Mouse (Mus musculus): ENCODE measurements around the gene Tmem256. TPM values are rescaled to one million over a fixed set of nuclear protein-coding genes. Genes with fewer than 3 reads are reported as not detected.

The Tmem256 gene
- polyA plus RNA-seq, 1 experiment, result 99.3 TPM

DNA sequence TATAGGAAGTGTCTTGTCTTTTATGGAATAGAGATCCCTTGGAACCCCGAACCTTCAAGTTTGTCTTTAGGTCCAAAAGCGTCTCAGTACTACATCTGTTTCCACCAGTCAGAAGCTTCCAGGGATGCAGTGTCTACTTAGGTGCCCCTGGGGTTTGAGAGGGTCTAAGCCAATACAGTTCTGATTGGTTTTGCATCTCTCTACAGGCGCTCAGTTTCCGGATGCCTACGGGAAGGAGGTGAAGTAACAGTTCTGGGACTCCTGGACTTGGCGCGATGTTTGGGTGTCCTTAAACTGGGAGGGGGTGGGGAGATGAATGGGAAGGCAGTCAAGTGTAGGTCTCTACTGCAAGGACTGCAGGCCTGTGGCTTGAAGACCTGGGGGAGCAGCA, 395 bp downstream of the Tmem256 start:
- Histone ChIP-seq H3K4me3 (ENCODE audit: low read depth, low read length) (peak overlapping the region; percentile 76), H3K27ac (ENCODE audit: insufficient read depth, low read depth, low read length) (peak overlapping the region; percentile 63), H3K36me3 (ENCODE audit: control insufficient read depth, insufficient read depth, low read length) (no peaks in the 10 kb centered on the region), H3K27me3 (ENCODE audit: control insufficient read depth, insufficient read depth, low read length) (peaks cover 12% of the 10 kb centered on the region), H3K4me1 (ENCODE audit: control insufficient read depth, insufficient read depth, insufficient read length, low read length) (peaks cover 3% of the 10 kb centered on the region)
- TF ChIP-seq CTCF (IDR thresholded peaks at IDR 0.05; ENCODE audit: extremely low read depth, insufficient read length, insufficient replicate concordance, low read depth, low read length) (no peak), POLR2A (IDR thresholded peaks at IDR 0.05; ENCODE audit: low read depth, low read length) (no peak)
- under 1% methylated on average over 7 of the region's 7 CpGs for WGBS

GRCm38 (mm10) chr11:69846198-69846680, 7.9 kb downstream of the Tmem256 start, which contains the start of gene Plscr3:
TSS of gene Plscr3 (plus strand) at chr11:69846376.
- Histone ChIP-seq H3K4me1 (ENCODE audit: control insufficient read depth, insufficient read depth, insufficient read length, low read length) (peaks cover 15% of the 10 kb centered on the region), H3K27me3 (ENCODE audit: control insufficient read depth, insufficient read depth, low read length) (no peaks in the 10 kb centered on the region)
- TF ChIP-seq CTCF (IDR thresholded peaks at IDR 0.05; ENCODE audit: extremely low read depth, insufficient read length, insufficient replicate concordance, low read depth, low read length) (no peak), POLR2A (IDR thresholded peaks at IDR 0.05; ENCODE audit: low read depth, low read length) (peak; percentile 92)

GRCm38 (mm10) chr11:69846738-69847688, 8.7 kb downstream of the Tmem256 start:
- H3K4me3 ChIP-seq (ENCODE audit: low read depth, low read length), result peak overlapping the region; percentile 64
- H3K27me3 ChIP-seq (ENCODE audit: control insufficient read depth, insufficient read depth, low read length), result no peaks in the 10 kb centered on the region
- peaks cover 23% of the 10 kb centered on the region for H3K36me3 ChIP-seq (ENCODE audit: control insufficient read depth, insufficient read depth, low read length)
- H3K4me1 ChIP-seq (ENCODE audit: control insufficient read depth, insufficient read depth, insufficient read length, low read length), result peaks cover 15% of the 10 kb centered on the region
- 8% methylated on average over 37 of the region's 37 CpGs for WGBS
- TF ChIP-seq CTCF (IDR thresholded peaks at IDR 0.05; ENCODE audit: extremely low read depth, insufficient read length, insufficient replicate concordance, low read depth, low read length) (no peak), POLR2A (IDR thresholded peaks at IDR 0.05; ENCODE audit: low read depth, low read length) (no peak; the same call in 1 of the 2 replicates)
- no peak overlapping the region for H3K27ac ChIP-seq (ENCODE audit: insufficient read depth, low read depth, low read length)

More at GRCm38 (mm10) chr11:69846198-69846680, 7.9 kb downstream of the Tmem256 start, which contains the start of gene Plscr3:
- peak within 1 kb of the TSS; percentile 64 for H3K4me3 ChIP-seq (ENCODE audit: low read depth, low read length)
- peak within 1 kb of the TSS; percentile 85 for H3K27ac ChIP-seq (ENCODE audit: insufficient read depth, low read depth, low read length)
- under 1% methylated on average over 38 of the region's 38 CpGs for WGBS
- H3K36me3 ChIP-seq (ENCODE audit: control insufficient read depth, insufficient read depth, low read length), result peaks cover 16% of the 10 kb centered on the region

DNA sequence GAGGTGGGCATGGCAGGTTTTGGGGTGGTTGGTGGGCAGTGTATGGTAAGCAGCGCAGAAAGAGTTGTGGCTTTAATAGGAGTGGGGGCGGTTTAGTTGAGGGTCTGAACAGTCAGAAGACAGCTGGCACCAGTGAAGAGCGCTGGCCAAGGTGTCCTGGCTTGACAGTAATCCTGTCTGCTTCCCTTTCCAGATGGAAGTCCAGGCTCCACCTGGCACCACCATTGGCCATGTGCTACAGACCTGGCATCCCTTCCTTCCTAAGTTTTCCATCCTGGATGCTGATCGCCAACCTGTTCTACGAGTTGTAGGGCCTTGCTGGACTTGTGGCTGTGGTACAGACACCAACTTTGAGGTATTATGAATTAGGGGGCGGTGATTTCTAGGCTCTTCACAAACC, 9.7 kb downstream of the Tmem256 start:
- WGBS, result 93% methylated on average over 6 of the region's 6 CpGs
- H3K27ac ChIP-seq (ENCODE audit: insufficient read depth, low read depth, low read length), result no peak overlapping the region
- no peaks in the 10 kb centered on the region for H3K27me3 ChIP-seq (ENCODE audit: control insufficient read depth, insufficient read depth, low read length)
- TF ChIP-seq POLR2A (IDR thresholded peaks at IDR 0.05; ENCODE audit: low read depth, low read length) (no peak), CTCF (IDR thresholded peaks at IDR 0.05; ENCODE audit: extremely low read depth, insufficient read length, insufficient replicate concordance, low read depth, low read length) (no peak)
- no peak overlapping the region for H3K4me3 ChIP-seq (ENCODE audit: low read depth, low read length)
- peaks cover 15% of the 10 kb centered on the region for H3K4me1 ChIP-seq (ENCODE audit: control insufficient read depth, insufficient read depth, insufficient read length, low read length)
- H3K36me3 ChIP-seq (ENCODE audit: control insufficient read depth, insufficient read depth, low read length), result peaks cover 30% of the 10 kb centered on the region

DNA sequence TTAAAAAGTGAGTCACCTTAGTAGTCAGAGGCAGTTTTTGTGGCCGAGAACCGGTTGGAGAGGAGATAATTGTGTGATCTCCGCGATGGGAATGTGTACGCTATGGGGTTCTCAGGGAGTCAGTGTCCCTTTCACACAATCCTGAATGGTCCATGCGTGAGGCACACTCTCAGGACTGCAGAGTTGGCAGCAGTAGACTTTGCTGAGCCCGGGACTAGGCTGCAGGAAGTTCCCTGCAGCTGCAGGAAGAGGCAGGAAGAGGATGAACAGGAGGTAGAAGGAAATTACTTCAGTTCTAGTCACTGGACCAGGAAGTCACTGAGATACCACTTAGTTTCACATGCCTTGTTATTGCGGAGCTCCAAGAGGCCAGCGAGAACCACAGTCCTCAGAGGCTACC, 10.8 kb downstream of the Tmem256 start:
- 77% methylated on average over 9 of the region's 9 CpGs for WGBS
- peaks cover 16% of the 10 kb centered on the region for H3K4me1 ChIP-seq (ENCODE audit: control insufficient read depth, insufficient read depth, insufficient read length, low read length)
- peaks cover 34% of the 10 kb centered on the region for H3K36me3 ChIP-seq (ENCODE audit: control insufficient read depth, insufficient read depth, low read length)
- no peak overlapping the region for H3K4me3 ChIP-seq (ENCODE audit: low read depth, low read length)
- no peak overlapping the region for H3K27ac ChIP-seq (ENCODE audit: insufficient read depth, low read depth, low read length)
- TF ChIP-seq CTCF (IDR thresholded peaks at IDR 0.05; ENCODE audit: extremely low read depth, insufficient read length, insufficient replicate concordance, low read depth, low read length), result no peak
- no peak for TF ChIP-seq POLR2A (IDR thresholded peaks at IDR 0.05; ENCODE audit: low read depth, low read length)
- H3K27me3 ChIP-seq (ENCODE audit: control insufficient read depth, insufficient read depth, low read length), result no peaks in the 10 kb centered on the region

DNA sequence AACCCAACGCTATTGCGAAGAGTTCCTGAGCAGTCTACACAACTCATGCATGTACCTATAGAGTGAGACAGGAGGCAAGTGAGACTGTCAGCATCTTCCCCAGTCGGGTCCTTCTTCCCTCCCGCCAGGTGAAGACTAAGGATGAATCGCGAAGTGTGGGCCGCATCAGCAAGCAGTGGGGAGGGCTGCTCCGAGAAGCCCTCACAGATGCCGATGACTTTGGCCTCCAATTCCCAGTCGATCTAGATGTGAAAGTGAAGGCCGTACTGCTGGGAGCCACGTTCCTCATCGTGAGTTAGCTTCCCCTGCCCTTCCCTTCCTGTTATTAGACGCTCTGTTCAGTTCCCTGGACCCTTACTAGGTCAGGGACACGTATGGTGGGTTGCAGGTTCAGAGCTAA, 11.6 kb downstream of the Tmem256 start:
- 87% methylated on average over 15 of the region's 15 CpGs for WGBS
- H3K4me1 ChIP-seq (ENCODE audit: control insufficient read depth, insufficient read depth, insufficient read length, low read length), result peaks cover 16% of the 10 kb centered on the region
- H3K27ac ChIP-seq (ENCODE audit: insufficient read depth, low read depth, low read length), result no peak overlapping the region
- H3K27me3 ChIP-seq (ENCODE audit: control insufficient read depth, insufficient read depth, low read length), result no peaks in the 10 kb centered on the region
- H3K4me3 ChIP-seq (ENCODE audit: low read depth, low read length), result no peak overlapping the region
- H3K36me3 ChIP-seq (ENCODE audit: control insufficient read depth, insufficient read depth, low read length), result peaks cover 38% of the 10 kb centered on the region
- TF ChIP-seq CTCF (IDR thresholded peaks at IDR 0.05; ENCODE audit: extremely low read depth, insufficient read length, insufficient replicate concordance, low read depth, low read length) (no peak), POLR2A (IDR thresholded peaks at IDR 0.05; ENCODE audit: low read depth, low read length) (no peak)

- peaks cover 14% of the 10 kb centered on the region for H3K4me1 ChIP-seq (ENCODE audit: control insufficient read depth, insufficient read depth, insufficient read length, low read length)
- WGBS, result 74% methylated on average over 8 of the region's 8 CpGs
- no peak overlapping the region for H3K27ac ChIP-seq (ENCODE audit: insufficient read depth, low read depth, low read length)
- H3K36me3 ChIP-seq (ENCODE audit: control insufficient read depth, insufficient read depth, low read length), result peaks cover 46% of the 10 kb centered on the region
- TF ChIP-seq CTCF (IDR thresholded peaks at IDR 0.05; ENCODE audit: extremely low read depth, insufficient read length, insufficient replicate concordance, low read depth, low read length), result no peak
- H3K27me3 ChIP-seq (ENCODE audit: control insufficient read depth, insufficient read depth, low read length), result no peaks in the 10 kb centered on the region
- no peak overlapping the region for H3K4me3 ChIP-seq (ENCODE audit: low read depth, low read length)
Measured at GRCm38 (mm10) chr11:69850754-69851153, 12.4 kb downstream of the Tmem256 start.

All from small intestine, adult 2 months (tissue).